In genomic region chr2:121507951-121508330, GRCm38 (mm10) we compare ENCODE assay signal across 9 mouse cellular contexts. TPM values are rescaled to one million over a fixed set of nuclear protein-coding genes. Genes with fewer than 3 reads are reported as not detected.
DNase-seq lines count a peak whose midpoint lies in the region; ATAC-seq and TF ChIP-seq lines count a peak whose summit lies in the region.
"Had no signal": no experiment of that assay in that cellular context is flagged by ENCODE, and none has a peak within 500 bp of the region (broad histone marks: within the 10 kb centered on the region; RNA-seq: fewer than 3 reads in every experiment).

No protein-coding gene starts in this region.

- intact Hi-C loops in heart, postnatal 36 days (cut with DNase I), result loop anchor here (5.0 kb wide), 1 partner anchor 36 kb away; the partner anchor contains the start of gene Mfap1b
- intact Hi-C loops in gastrocnemius, postnatal 14 days (cut with DNase I; ENCODE audit: low total_unique reads), result no loop called here

- H3K27ac ChIP-seq in heart, postnatal 0 days (ENCODE audit: low read depth), result no peak overlapping the region
- no peak overlapping the region for H3K27ac ChIP-seq in embryonic facial prominence, embryonic 11.5 days (replicated peaks; ENCODE audit: low read depth, low read length)
- no peak overlapping the region for H3K27ac ChIP-seq in intestine, postnatal 0 days (ENCODE audit: low read depth, low read length)

- no peak for DNase-seq in heart, postnatal 0 days (ENCODE audit: low spot score)
- DNase-seq in heart, postnatal 36 days, result no peak
- no peak for DNase-seq in embryonic facial prominence, embryonic 11.5 days (ENCODE audit: low spot score)
- DNase-seq in naive thymus-derived CD4-positive, alpha-beta T cell, adult 2 months (ENCODE audit: low read depth), result peak; percentile 8
- no peak for DNase-seq in adrenal gland, adult 2 months
- DNase-seq in layer of hippocampus, adult 8-10 months (ENCODE audit: low spot score in 2 of 2), result no peak
- no peak for DNase-seq in gastrocnemius, postnatal 14 days
- DNase-seq: kidney, postnatal 4 days had no signal

- H3K4me2 ChIP-seq in heart, postnatal 0 days (ENCODE audit: low read depth, low read length), result peak overlapping the region; percentile 76
- H3K4me2 ChIP-seq in embryonic facial prominence, embryonic 11.5 days (ENCODE audit: low read depth, low read length), result peak overlapping the region; percentile 45
- H3K4me2 ChIP-seq in intestine, postnatal 0 days (replicated peaks; ENCODE audit: low read depth), result peak overlapping the region; percentile 69

- no peak for TF ChIP-seq EP300 in heart, postnatal 0 days (IDR thresholded peaks at IDR 0.05; ENCODE audit: low read depth)

- no peak for ATAC-seq in heart, postnatal 0 days (ENCODE audit: insufficient read depth, low read depth)
- no peak for ATAC-seq in embryonic facial prominence, embryonic 11.5 days (replicated peaks; ENCODE audit: insufficient number of reproducible peaks, low FRiP score, low TSS enrichment, low read depth)
- ATAC-seq in intestine, postnatal 0 days, result no peak

- no peaks in the 10 kb centered on the region for H3K27me3 ChIP-seq in heart, postnatal 0 days (ENCODE audit: control insufficient read depth, insufficient read depth, low read length)
- H3K27me3 ChIP-seq in embryonic facial prominence, embryonic 11.5 days (ENCODE audit: control insufficient read depth, insufficient read depth, low read length), result no peaks in the 10 kb centered on the region
- H3K27me3 ChIP-seq in intestine, postnatal 0 days (replicated peaks; ENCODE audit: control insufficient read depth, insufficient read depth, low read length), result no peaks in the 10 kb centered on the region

- H3K4me1 ChIP-seq in heart, postnatal 0 days (ENCODE audit: control insufficient read depth, insufficient read depth), result peaks cover 11% of the 10 kb centered on the region
- no peaks in the 10 kb centered on the region for H3K4me1 ChIP-seq in embryonic facial prominence, embryonic 11.5 days (ENCODE audit: control insufficient read depth, insufficient read depth, low read length)
- H3K4me1 ChIP-seq in intestine, postnatal 0 days (replicated peaks; ENCODE audit: control insufficient read depth, insufficient read depth, low read length), result 0 out of 2 replicates have a peak, but pooled peaks cover 5% of the 10 kb centered on the region

- H3K9ac ChIP-seq in heart, postnatal 0 days (replicated peaks; ENCODE audit: low read depth, low read length), result 0 out of 2 replicates have a peak overlapping the region, but pooled peaks have one; percentile 73
- H3K9ac ChIP-seq in embryonic facial prominence, embryonic 11.5 days (replicated peaks; ENCODE audit: low read length), result peak overlapping the region; percentile 67
- H3K9ac ChIP-seq in intestine, postnatal 0 days (ENCODE audit: low read depth, low read length), result peak overlapping the region; percentile 47; the same call in 1 of the 2 replicates

- TF ChIP-seq CTCF in heart, postnatal 0 days (IDR thresholded peaks at IDR 0.05; ENCODE audit: low read depth), result no peak
- TF ChIP-seq CTCF in intestine, postnatal 0 days (IDR thresholded peaks at IDR 0.05; ENCODE audit: low read depth), result no peak

- H3K9me3 ChIP-seq in heart, postnatal 0 days (replicated peaks; ENCODE audit: control insufficient read depth, low read length), result no peaks in the 10 kb centered on the region
- H3K9me3 ChIP-seq in embryonic facial prominence, embryonic 11.5 days (replicated peaks; ENCODE audit: control insufficient read depth, low read length), result no peaks in the 10 kb centered on the region
- no peaks in the 10 kb centered on the region for H3K9me3 ChIP-seq in intestine, postnatal 0 days (ENCODE audit: control insufficient read depth)

- WGBS in heart, postnatal 0 days, result 78% methylated on average over 2 of the region's 2 CpGs
- 77% methylated on average over 2 of the region's 2 CpGs for WGBS in embryonic facial prominence, embryonic 11.5 days
- WGBS in intestine, postnatal 0 days, result 41% methylated on average over 2 of the region's 2 CpGs

- peaks cover 14% of the 10 kb centered on the region; the same call in 1 of the 2 replicates for H3K36me3 ChIP-seq in heart, postnatal 0 days (replicated peaks; ENCODE audit: control insufficient read depth, insufficient read depth, low read length)
- H3K36me3 ChIP-seq in embryonic facial prominence, embryonic 11.5 days (replicated peaks; ENCODE audit: control insufficient read depth, insufficient read depth, low read depth, low read length), result no peaks in the 10 kb centered on the region
- H3K36me3 ChIP-seq in intestine, postnatal 0 days (ENCODE audit: control insufficient read depth, insufficient read depth), result 0 out of 2 replicates have a peak, but pooled peaks cover 13% of the 10 kb centered on the region

- H3K4me3 ChIP-seq in heart, postnatal 0 days (ENCODE audit: low read depth, low read length), result peak overlapping the region; percentile 63
- peak overlapping the region; percentile 58 for H3K4me3 ChIP-seq in embryonic facial prominence, embryonic 11.5 days (ENCODE audit: low read depth, low read length)
- peak overlapping the region; percentile 64; the same call in 1 of the 2 replicates for H3K4me3 ChIP-seq in intestine, postnatal 0 days (ENCODE audit: low read depth, low read length)

RNA-seq across cellular contexts. Expression of gene Wdr76, which starts 1.4 kb away (rescaled TPM):
- total RNA-seq in heart, postnatal 0 days (2014; rRNA removed; ENCODE audit: low replicate concordance), result 7.6 and 9.5 TPM in 2 replicates
- 3.4 and 4.0 TPM in 2 replicates for polyA plus RNA-seq in heart, postnatal 0 days (2015; fragmentation: Nextera tagmentation; extraction: Ambion mirVana)
- total RNA-seq in heart, postnatal 36 days (2021), result 1 to 10 TPM; 2.4 to 2.6 TPM
- polyA plus RNA-seq in embryonic facial prominence, embryonic 11.5 days (2014; fragmentation: Nextera tagmentation; extraction: Ambion mirVana), result 10.1 and 10.2 TPM in 2 replicates
- polyA plus RNA-seq in intestine, postnatal 0 days (2015; fragmentation: Nextera tagmentation; extraction: Ambion mirVana), result 3.5 and 3.6 TPM in 2 replicates
- 1 to 10 TPM; 2.6 to 5.4 TPM for total RNA-seq in adrenal gland, adult 2 months (2021)
- polyA plus RNA-seq in adrenal gland, adult 2 months (2012; rRNA removed), result 0.46 and 0.66 TPM in 2 replicates
- 1 to 10 TPM; 3.0 to 4.5 (median 3.7) TPM for total RNA-seq in layer of hippocampus, adult 8-10 months (2022)
- 1 to 10 TPM; 1.8 to 2.0 TPM for total RNA-seq in gastrocnemius, postnatal 14 days (2021)

RNA-seq across cellular contexts. Expression of gene Mfap1a, which starts 1.5 kb away (rescaled TPM):
- 9.5 and 9.8 TPM in 2 replicates for total RNA-seq in heart, postnatal 0 days (2014; rRNA removed; ENCODE audit: low replicate concordance)
- 15.7 and 16.0 TPM in 2 replicates for polyA plus RNA-seq in heart, postnatal 0 days (2015; fragmentation: Nextera tagmentation; extraction: Ambion mirVana)
- 10 to 100 TPM; 28.6 to 34.1 TPM for total RNA-seq in heart, postnatal 36 days (2021)
- 27.8 and 29.9 TPM in 2 replicates for polyA plus RNA-seq in embryonic facial prominence, embryonic 11.5 days (2014; fragmentation: Nextera tagmentation; extraction: Ambion mirVana)
- polyA plus RNA-seq in intestine, postnatal 0 days (2015; fragmentation: Nextera tagmentation; extraction: Ambion mirVana), result 10.1 and 11.8 TPM in 2 replicates
- 10 to 100 TPM; 30.0 to 37.3 TPM for total RNA-seq in adrenal gland, adult 2 months (2021)
- 0.68 and 0.79 TPM in 2 replicates for polyA plus RNA-seq in adrenal gland, adult 2 months (2012; rRNA removed)
- total RNA-seq in layer of hippocampus, adult 8-10 months (2022), result 10 to 100 TPM; 29.3 to 31.4 (median 30.5) TPM
- total RNA-seq in gastrocnemius, postnatal 14 days (2021), result 10 to 100 TPM; 14.5 to 15.4 TPM

RNA-seq across cellular contexts. Expression of gene Mfap1b, which starts 34.1 kb away (rescaled TPM):
- total RNA-seq in heart, postnatal 0 days (2014; rRNA removed; ENCODE audit: low replicate concordance), result 13.4 and 15.0 TPM in 2 replicates
- 35.9 and 36.4 TPM in 2 replicates for polyA plus RNA-seq in heart, postnatal 0 days (2015; fragmentation: Nextera tagmentation; extraction: Ambion mirVana)
- total RNA-seq in heart, postnatal 36 days (2021), result 10 to 100 TPM; 29.7 to 32.4 TPM
- polyA plus RNA-seq in embryonic facial prominence, embryonic 11.5 days (2014; fragmentation: Nextera tagmentation; extraction: Ambion mirVana), result 68.2 and 74.6 TPM in 2 replicates
- 25.5 and 26.7 TPM in 2 replicates for polyA plus RNA-seq in intestine, postnatal 0 days (2015; fragmentation: Nextera tagmentation; extraction: Ambion mirVana)
- total RNA-seq in adrenal gland, adult 2 months (2021), result 10 to 100 TPM; 37.2 to 38.7 TPM
- polyA plus RNA-seq in adrenal gland, adult 2 months (2012; rRNA removed), result 0.89 and 0.98 TPM in 2 replicates
- total RNA-seq in layer of hippocampus, adult 8-10 months (2022), result 10 to 100 TPM; 40.8 to 46.2 (median 43.9) TPM
- total RNA-seq in gastrocnemius, postnatal 14 days (2021), result 10 to 100 TPM; 21.5 to 23.0 TPM

RNA-seq across cellular contexts. Expression of gene Serinc4, which starts 51.4 kb away (rescaled TPM):
- total RNA-seq in heart, postnatal 0 days (2014; rRNA removed; ENCODE audit: low replicate concordance), result 0.39 TPM in 1 of 2 replicates, not detected in the other
- 0.04 and 0.12 TPM in 2 replicates for polyA plus RNA-seq in heart, postnatal 0 days (2015; fragmentation: Nextera tagmentation; extraction: Ambion mirVana)
- not detected for total RNA-seq in heart, postnatal 36 days (2021)
- 0.54 and 0.79 TPM in 2 replicates for polyA plus RNA-seq in embryonic facial prominence, embryonic 11.5 days (2014; fragmentation: Nextera tagmentation; extraction: Ambion mirVana)
- polyA plus RNA-seq in intestine, postnatal 0 days (2015; fragmentation: Nextera tagmentation; extraction: Ambion mirVana), result 0.05 TPM in 1 of 2 replicates, not detected in the other
- total RNA-seq in adrenal gland, adult 2 months (2021), result under 1 TPM in 1 of 2 experiments, not detected in 1; 0.21 TPM
- polyA plus RNA-seq in adrenal gland, adult 2 months (2012; rRNA removed), result 0.16 and 0.20 TPM in 2 replicates
- under 1 TPM in 3 of 4 experiments, not detected in 1; 0.25 to 0.74 (median 0.36) TPM for total RNA-seq in layer of hippocampus, adult 8-10 months (2022)
- not detected for total RNA-seq in gastrocnemius, postnatal 14 days (2021)

RNA-seq across cellular contexts. Expression of gene Hypk, which starts 54.9 kb away (rescaled TPM):
- 1.6 and 4.1 TPM in 2 replicates for total RNA-seq in heart, postnatal 0 days (2014; rRNA removed; ENCODE audit: low replicate concordance)
- 105 and 111 TPM in 2 replicates for polyA plus RNA-seq in heart, postnatal 0 days (2015; fragmentation: Nextera tagmentation; extraction: Ambion mirVana)
- total RNA-seq in heart, postnatal 36 days (2021), result 10 to 100 TPM; 23.5 to 23.6 TPM
- polyA plus RNA-seq in embryonic facial prominence, embryonic 11.5 days (2014; fragmentation: Nextera tagmentation; extraction: Ambion mirVana), result 128 and 157 TPM in 2 replicates
- 61.6 and 65.1 TPM in 2 replicates for polyA plus RNA-seq in intestine, postnatal 0 days (2015; fragmentation: Nextera tagmentation; extraction: Ambion mirVana)
- 10 to 100 TPM; 15.7 to 25.5 TPM for total RNA-seq in adrenal gland, adult 2 months (2021)
- 2.2 and 3.0 TPM in 2 replicates for polyA plus RNA-seq in adrenal gland, adult 2 months (2012; rRNA removed)
- total RNA-seq in layer of hippocampus, adult 8-10 months (2022), result 10 to 100 TPM; 16.2 to 22.7 (median 17.0) TPM
- 10 to 100 TPM; 15.2 to 22.0 TPM for total RNA-seq in gastrocnemius, postnatal 14 days (2021)
